Mouse (Mus musculus): ENCODE measurements around the gene Map3k20. TPM values are rescaled to one million over a fixed set of nuclear protein-coding genes. Genes with fewer than 3 reads are reported as not detected.

Map3k20 gene
- polyA plus RNA-seq (2012; rRNA removed), result 10.6 and 16.6 TPM in 2 replicates

DNA sequence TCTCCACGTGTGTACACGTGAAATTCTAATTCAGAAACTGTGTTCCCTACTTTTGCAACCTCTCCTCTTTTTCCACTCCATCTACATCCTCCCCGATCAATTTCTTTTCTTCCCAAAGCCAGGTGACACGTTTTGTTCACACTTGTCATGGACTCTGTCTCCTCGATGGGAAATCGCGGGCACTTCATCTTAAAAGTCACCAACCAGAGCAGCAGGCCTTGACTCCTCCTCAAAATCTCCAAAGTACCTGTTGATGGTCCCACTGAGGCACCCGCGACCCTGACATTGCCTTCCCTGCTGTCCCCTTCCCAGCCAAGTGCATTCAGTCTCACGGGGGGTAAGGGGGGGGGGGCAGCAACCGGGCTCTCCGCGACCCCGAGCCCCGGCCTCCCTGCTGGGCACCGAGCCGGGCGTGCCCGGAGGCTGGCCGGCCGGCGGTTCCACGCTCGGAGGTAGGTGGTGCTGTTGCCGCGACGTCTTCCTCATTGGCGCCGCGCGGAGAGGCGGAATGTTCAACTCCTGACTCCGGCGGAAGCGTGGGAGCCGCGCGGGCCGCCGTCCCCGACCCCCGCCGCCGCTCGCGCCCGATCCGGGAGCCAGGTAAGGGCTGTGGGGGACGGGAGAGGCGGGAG lies at the start of gene Map3k20:
Gene Map3k20, plus strand, starts transcription at position 382 of the 632 bp plus-strand sequence.

DNA sequence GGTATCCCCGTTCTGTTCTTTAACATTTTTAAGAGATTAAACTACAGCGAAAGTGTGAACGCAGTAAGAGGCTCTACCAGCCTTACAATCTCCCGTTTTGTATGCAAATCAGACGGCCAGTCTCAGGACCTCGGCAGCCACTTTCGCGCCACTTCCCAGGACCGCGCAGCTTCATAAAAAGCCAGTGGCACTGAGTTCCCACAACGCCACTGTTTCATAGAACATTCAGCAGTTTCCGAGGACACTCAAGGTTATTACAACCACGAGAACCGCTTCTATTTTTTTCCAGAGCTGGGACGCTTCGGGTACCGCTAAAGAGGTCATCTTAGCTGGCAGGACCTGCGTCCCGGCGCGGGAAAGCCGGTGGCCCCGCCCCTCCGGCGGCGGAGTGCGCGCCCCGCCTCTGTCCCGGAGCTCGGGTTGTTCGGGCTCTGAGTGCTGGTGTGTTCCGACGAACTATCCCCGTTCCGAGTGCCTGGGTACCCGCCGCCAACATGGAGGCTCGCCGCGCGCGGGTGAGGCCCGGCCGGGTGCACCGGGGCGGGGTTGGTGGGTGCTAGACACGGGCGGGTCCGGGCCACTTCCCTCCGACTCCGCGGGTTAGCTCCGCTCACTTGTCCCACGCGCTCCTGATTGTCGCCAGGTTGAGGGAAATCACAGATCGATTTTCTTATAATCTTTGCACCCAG lies 190.5 kb downstream of the Map3k20 start, which contains the start of gene Cdca7:
Gene Cdca7, plus strand, starts transcription at position 363 of the 689 bp plus-strand sequence.

Other genes starting within 250 kb of the Map3k20 start
- gene Cdca7, start 190.5 kb downstream of the Map3k20 start, polyA plus RNA-seq (2012; rRNA removed), result 15.7 and 21.9 TPM in 2 replicates

Measured in ovary, adult 2 months (tissue).